Mouse (Mus musculus): ENCODE data around the gene Vmn2r68.

Gene Vmn2r68

DNA sequence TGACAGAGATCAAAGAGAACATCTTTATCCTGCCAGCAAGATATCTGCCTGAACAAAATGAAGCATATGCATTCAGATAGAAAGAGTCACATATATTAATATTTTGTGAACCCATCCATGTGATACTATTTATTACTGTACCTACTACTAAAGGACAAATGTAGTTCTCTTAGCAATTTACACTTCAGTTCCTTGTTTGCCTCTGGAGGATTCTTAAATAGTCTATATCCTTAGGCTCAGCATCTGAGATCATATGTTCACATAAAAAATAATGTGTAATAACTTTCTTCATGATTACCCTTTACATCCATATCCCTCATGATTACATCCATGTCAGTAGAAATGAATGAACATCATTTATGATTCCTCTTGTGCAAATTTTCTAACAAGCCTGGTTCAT is at the start of gene Vmn2r68:
Gene Vmn2r68, minus strand, starts transcription at position 101 of the 400 bp plus-strand sequence.
- no peak for DNase-seq (ENCODE audit: low read depth)

Data from c-Kit-positive CD71-positive TER-119-negative erythroid progenitor cells, embryonic 14.5 days (primary cell).